9 mouse cellular contexts compared by ENCODE assay signal in the genomic region with DNA sequence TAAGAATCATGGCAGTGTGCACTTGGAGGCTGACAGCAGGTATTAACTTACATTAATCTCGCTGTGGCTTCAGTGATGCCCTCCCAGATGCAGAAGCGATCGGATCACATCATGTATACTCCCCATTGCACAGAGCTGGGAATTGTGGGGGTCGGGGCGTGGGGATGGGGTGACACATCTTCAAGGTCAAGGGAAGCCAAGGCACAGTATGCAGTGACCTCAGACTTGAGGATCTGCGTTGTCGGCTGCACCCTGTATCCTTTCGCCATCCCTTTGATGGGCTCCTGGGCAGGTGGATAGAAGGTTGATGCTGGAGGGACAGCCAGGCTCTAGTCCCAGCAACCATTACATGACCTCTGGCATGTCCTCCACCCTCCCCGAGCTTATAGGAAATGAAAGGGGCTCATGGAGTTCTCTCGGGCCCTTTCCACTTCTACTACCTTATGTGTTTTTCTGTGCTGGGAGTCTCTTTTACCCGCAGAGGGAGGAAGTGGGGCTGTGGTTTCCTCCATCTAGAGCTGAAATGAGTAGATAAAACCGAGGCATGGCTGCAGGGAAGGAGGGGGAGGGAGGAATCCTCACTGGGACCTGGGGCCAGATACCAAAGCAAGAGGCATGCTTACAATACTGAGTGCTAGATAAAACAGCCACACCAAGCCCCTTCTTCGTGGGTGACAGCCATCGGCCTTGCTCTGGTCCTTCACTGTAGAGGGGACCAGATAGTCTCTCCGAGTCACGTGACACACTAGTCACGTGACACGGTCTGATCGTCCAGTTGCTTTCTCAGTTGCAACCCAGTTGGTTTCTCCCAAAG.
A peak's percentile ranks its signal among the peaks of the same experiment; 100 is the strongest.
DNase-seq lines count a peak whose midpoint lies in the region; ATAC-seq lines count a peak whose summit lies in the region.
"Had no signal": no experiment of that assay in that cellular context is flagged by ENCODE, and none has a peak within 500 bp of the region (broad histone marks: within the 10 kb centered on the region; RNA-seq: fewer than 3 reads in every experiment).

No protein-coding gene starts in this region.

- WGBS in midbrain, embryonic 10.5 days, result 88% methylated on average over 19 of the region's 19 CpGs

- peaks cover 93% of the 10 kb centered on the region for H3K4me1 ChIP-seq in megakaryocyte, embryonic 14.5 days
- H3K4me1 ChIP-seq in midbrain, embryonic 10.5 days, result peaks cover 29% of the 10 kb centered on the region

- DNase-seq in lung, adult 18-20 months, result peak; percentile 34 to 35
- no peak for DNase-seq in lung, postnatal 14 days
- peak; percentile 85 for DNase-seq in thymus, postnatal 25 days
- DNase-seq in adipocyte (ENCODE audit: low spot score), result no peak
- no peak for DNase-seq in midbrain, embryonic 10.5 days (ENCODE audit: low spot score)
- no peak for DNase-seq in layer of hippocampus, postnatal 10 days (ENCODE audit: low spot score in 2 of 2)
- DNase-seq: layer of hippocampus, adult 9-11 months had no signal

- peak; percentile 58 for ATAC-seq in granulocyte monocyte progenitor cell, adult 5-6 weeks (replicated peaks; ENCODE audit: poor library complexity, severe bottlenecking)

- no peaks in the 10 kb centered on the region for H3K9me3 ChIP-seq in megakaryocyte, embryonic 14.5 days
- H3K9me3 ChIP-seq in midbrain, embryonic 10.5 days (replicated peaks), result no peaks in the 10 kb centered on the region

- no peak overlapping the region for H3K27ac ChIP-seq in midbrain, embryonic 10.5 days (replicated peaks)

- H3K27me3 ChIP-seq in megakaryocyte, embryonic 14.5 days (replicated peaks), result no peaks in the 10 kb centered on the region
- no peaks in the 10 kb centered on the region for H3K27me3 ChIP-seq in midbrain, embryonic 10.5 days (ENCODE audit: low read depth, poor library complexity, severe bottlenecking)

- H3K36me3 ChIP-seq in megakaryocyte, embryonic 14.5 days (replicated peaks; ENCODE audit: low read length), result peaks cover 62% of the 10 kb centered on the region
- H3K36me3 ChIP-seq in midbrain, embryonic 10.5 days, result no peaks in the 10 kb centered on the region

- peak overlapping the region; percentile 92 for H3K4me3 ChIP-seq in megakaryocyte, embryonic 14.5 days (replicated peaks)
- no peak overlapping the region for H3K4me3 ChIP-seq in midbrain, embryonic 10.5 days

Comparison
In these comparisons a context has a peak if more than half of its experiments do, and no peak if none do; other contexts are left out.
1. DNase-seq: peak in lung, adult 18-20 months (2 of 2) and thymus, postnatal 25 days (single experiment); none in lung, postnatal 14 days (single experiment), adipocyte (single experiment), midbrain, embryonic 10.5 days (single experiment) and layer of hippocampus, postnatal 10 days (0 of 2).